In the genomic region with DNA sequence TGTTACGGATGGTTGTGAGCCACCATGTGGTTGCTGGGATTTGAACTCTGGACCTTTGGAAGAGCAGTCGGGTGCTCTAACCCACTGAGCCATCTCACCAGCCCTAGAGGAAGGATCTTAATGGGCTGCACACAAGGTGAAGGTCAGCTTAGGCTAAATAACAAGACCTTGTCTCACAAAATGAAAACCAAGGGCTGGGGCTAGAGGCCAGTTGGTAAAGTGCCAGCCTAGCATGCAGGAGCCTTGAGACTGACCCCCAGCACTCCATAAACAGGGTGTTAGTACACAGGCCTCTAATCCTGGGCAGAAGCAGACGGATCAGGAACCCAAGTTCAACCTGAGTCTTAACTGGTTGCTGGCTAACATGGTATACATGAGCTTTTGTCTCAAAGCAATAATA, we compare ENCODE assay signal across 21 mouse cellular contexts. TPM values are rescaled to one million over a fixed set of nuclear protein-coding genes. Genes with fewer than 3 reads are reported as not detected.
DNase-seq lines count a peak whose midpoint lies in the region; ATAC-seq lines count a peak whose summit lies in the region.
"Had no signal": no experiment of that assay in that cellular context is flagged by ENCODE, and none has a peak within 500 bp of the region (broad histone marks: within the 10 kb centered on the region; RNA-seq: fewer than 3 reads in every experiment).

No protein-coding gene starts in this region.

- peak; percentile 47 for DNase-seq in adrenal gland, adult 2 months
- DNase-seq in adrenal gland, postnatal 4 days (ENCODE audit: low spot score in 2 of 2), result no peak
- peak; percentile 42 for DNase-seq in testis, postnatal 10 days (ENCODE audit: low spot score)
- no peak for DNase-seq in testis, postnatal 14 days (ENCODE audit: low spot score)
- peak; percentile 54 for DNase-seq in adrenal gland, adult 8-10 months
- no peak for DNase-seq in heart, postnatal 36 days
- DNase-seq: B cell, adult 2 months; cerebellum, adult 11 months; cerebellum, adult 2 months; cerebellum, adult 9-11 months; cerebellum, postnatal 36 days; embryo, embryonic 11 days; gastrocnemius, adult 2 months; gastrocnemius, postnatal 14 days; heart, adult 11 months; kidney, adult 11 months had no signal

- intact Hi-C loops in heart, postnatal 36 days (cut with DNase I), result no loop called here

- no peak for ATAC-seq in frontal cortex, adult (ENCODE audit: low TSS enrichment)
- ATAC-seq: forebrain, embryonic 13.5 days; forebrain, embryonic 16.5 days; hindbrain, embryonic 16.5 days; intestine, embryonic 15.5 days had no signal

RNA-seq across cellular contexts. Expression of gene Suz12, which starts 5.0 kb away (rescaled TPM):
- total RNA-seq in adrenal gland, adult 2 months (2021), result 10 to 100 TPM; 37.6 to 53.7 TPM
- polyA plus RNA-seq in adrenal gland, adult 2 months (2012; rRNA removed), result 2.1 and 3.3 TPM in 2 replicates
- 10 to 100 TPM; 80.8 to 83.1 TPM for total RNA-seq in adrenal gland, postnatal 4 days (2021)
- total RNA-seq in adrenal gland, adult 8-10 months (2022), result 10 to 100 TPM; 42.8 to 53.9 (median 47.1) TPM
- 10 to 100 TPM; 23.8 to 27.8 TPM for total RNA-seq in heart, postnatal 36 days (2021)

RNA-seq across cellular contexts. Expression of gene Utp6, which starts 25.7 kb away (rescaled TPM):
- 10 to 100 TPM; 41.8 to 43.0 TPM for total RNA-seq in adrenal gland, adult 2 months (2021)
- polyA plus RNA-seq in adrenal gland, adult 2 months (2012; rRNA removed), result 1.8 and 2.1 TPM in 2 replicates
- total RNA-seq in adrenal gland, postnatal 4 days (2021), result 10 to 100 TPM; 35.3 to 39.7 TPM
- total RNA-seq in adrenal gland, adult 8-10 months (2022), result 10 to 100 TPM; 39.0 to 50.4 (median 46.1) TPM
- total RNA-seq in heart, postnatal 36 days (2021), result 10 to 100 TPM; 20.3 to 24.6 TPM

Comparison
In these comparisons a context has a peak if more than half of its experiments do, and no peak if none do; other contexts are left out.
1. DNase-seq: peak in adrenal gland, adult 2 months (single experiment), testis, postnatal 10 days (single experiment) and adrenal gland, adult 8-10 months (single experiment); none in adrenal gland, postnatal 4 days (0 of 2), testis, postnatal 14 days (single experiment) and heart, postnatal 36 days (0 of 2).